Mouse (Mus musculus) c-Kit-positive CD71-negative TER-119-negative erythroid progenitor cells, embryonic 14.5 days (primary cell): ENCODE measurements around the gene Slc9a7.

Experiments
- DNase-seq: peaks from one replicate; pipeline ENCODE4 v3.0.0-alpha.2; 2013; ENCODE audit warnings: low read depth

Slc9a7 gene

GRCm38 (mm10) chrX:20291282-20292039 lies at the start of gene Slc9a7:
Gene Slc9a7 (minus strand): TSS chrX:20291807.
- DNase-seq: no peak

- DNase-seq: peak; percentile 24
These were observed 44.1 kb upstream of the Slc9a7 start for GRCm38 (mm10) chrX:20335722-20336121.

- DNase-seq: no peak
These were observed 41.1 kb upstream of the Slc9a7 start for GRCm38 (mm10) chrX:20332756-20333155.

- no peak for DNase-seq
These were observed 15.6 kb upstream of the Slc9a7 start for GRCm38 (mm10) chrX:20307215-20307614.

GRCm38 (mm10) chrX:20305941-20306340 lies 14.3 kb upstream of the Slc9a7 start:
- DNase-seq: no peak

- DNase-seq: no peak
These were observed 11.7 kb upstream of the Slc9a7 start for GRCm38 (mm10) chrX:20303280-20303679.

- no peak for DNase-seq
These were observed 422 bp upstream of the Slc9a7 start for GRCm38 (mm10) chrX:20292040-20292417.

- DNase-seq: no peak
These were observed 892 bp downstream of the Slc9a7 start for GRCm38 (mm10) chrX:20290715-20291114.

GRCm38 (mm10) chrX:20288674-20289073 lies 2.9 kb downstream of the Slc9a7 start:
- no peak for DNase-seq

- no peak for DNase-seq
These were observed 5.4 kb downstream of the Slc9a7 start for GRCm38 (mm10) chrX:20286254-20286653.

GRCm38 (mm10) chrX:20279424-20279823 lies 12.2 kb downstream of the Slc9a7 start:
- DNase-seq: no peak

- DNase-seq: no peak
These were observed 17.8 kb downstream of the Slc9a7 start for GRCm38 (mm10) chrX:20273854-20274253.

- DNase-seq: no peak
These were observed 19.6 kb downstream of the Slc9a7 start for GRCm38 (mm10) chrX:20271980-20272379.

GRCm38 (mm10) chrX:20269980-20270379 lies 21.6 kb downstream of the Slc9a7 start:
- DNase-seq: no peak

- DNase-seq: no peak
These were observed 27.2 kb downstream of the Slc9a7 start for GRCm38 (mm10) chrX:20264370-20264769.

- no peak for DNase-seq
These were observed 63.5 kb downstream of the Slc9a7 start for GRCm38 (mm10) chrX:20228102-20228501.

GRCm38 (mm10) chrX:20221486-20221885 lies 70.1 kb downstream of the Slc9a7 start:
- DNase-seq: no peak

- no peak for DNase-seq
These were observed 106.0 kb downstream of the Slc9a7 start for GRCm38 (mm10) chrX:20185616-20186015.

- DNase-seq: no peak
These were observed 114.8 kb downstream of the Slc9a7 start for GRCm38 (mm10) chrX:20176792-20177191.

- DNase-seq: no peak
These were observed 123.2 kb downstream of the Slc9a7 start for GRCm38 (mm10) chrX:20168430-20168829.

- no peak for DNase-seq
These were observed 126.6 kb downstream of the Slc9a7 start for GRCm38 (mm10) chrX:20164984-20165383.

- peak; percentile 30 for DNase-seq
These were observed 129.3 kb downstream of the Slc9a7 start for GRCm38 (mm10) chrX:20162322-20162711.

- no peak for DNase-seq
These were observed 129.8 kb downstream of the Slc9a7 start for GRCm38 (mm10) chrX:20161687-20162321.

GRCm38 (mm10) chrX:20160301-20160700 lies 131.3 kb downstream of the Slc9a7 start:
- no peak for DNase-seq
